Mouse (Mus musculus): ENCODE data around the gene Bcl7b.

Bcl7b gene

DNA sequence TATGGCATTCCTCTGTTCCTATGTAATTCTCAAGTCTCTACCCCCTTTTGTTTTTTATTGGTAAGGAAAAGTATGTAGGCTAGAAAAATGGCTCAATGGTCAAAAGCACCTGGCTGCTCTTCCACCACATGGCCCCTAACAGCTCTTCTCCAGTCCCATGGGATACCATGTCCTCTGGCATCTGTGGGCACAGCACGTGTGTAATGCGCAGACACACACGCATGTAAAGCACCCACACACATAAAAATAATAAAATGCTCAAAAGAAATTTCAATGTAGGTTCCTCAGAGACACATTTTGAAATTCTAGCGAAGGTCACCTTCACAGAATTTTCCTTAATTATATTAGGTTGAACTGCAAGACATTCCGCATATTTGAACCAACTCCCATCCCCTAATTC is 1.4 kb downstream of the Bcl7b start:
- DNase-seq (ENCODE audit: low read depth, low spot score) = no peak

DNA sequence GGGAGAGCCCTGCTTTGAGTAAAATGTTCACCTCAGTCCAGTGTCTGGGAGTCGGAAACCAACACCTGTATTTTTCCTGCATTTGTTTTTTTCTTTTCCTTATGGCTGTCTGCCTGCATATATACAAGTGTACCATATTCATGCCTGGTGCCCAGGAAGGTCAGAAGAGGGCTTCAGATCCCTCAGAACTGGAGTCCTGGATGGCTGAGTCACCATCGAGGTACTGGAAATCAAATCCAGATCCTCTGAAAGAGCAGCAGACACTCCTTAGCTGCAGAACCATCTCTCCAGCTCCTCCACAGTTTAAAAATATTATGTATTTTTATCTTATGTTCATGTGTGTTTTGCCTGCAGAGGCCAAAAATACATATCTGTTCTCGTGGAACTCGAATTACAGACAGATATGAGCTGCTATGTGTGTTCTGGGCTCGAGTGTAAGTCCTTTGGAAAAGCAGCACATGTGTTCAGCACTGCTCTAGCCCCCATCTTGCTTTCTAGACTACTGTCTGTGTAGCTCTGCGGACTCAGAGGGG is 3.7 kb downstream of the Bcl7b start:
- no peak for DNase-seq (ENCODE audit: low read depth, low spot score)

GRCm38 (mm10) chr5:135172986-135173385 is 4.9 kb downstream of the Bcl7b start:
- DNase-seq (ENCODE audit: low read depth, low spot score) = no peak

DNA sequence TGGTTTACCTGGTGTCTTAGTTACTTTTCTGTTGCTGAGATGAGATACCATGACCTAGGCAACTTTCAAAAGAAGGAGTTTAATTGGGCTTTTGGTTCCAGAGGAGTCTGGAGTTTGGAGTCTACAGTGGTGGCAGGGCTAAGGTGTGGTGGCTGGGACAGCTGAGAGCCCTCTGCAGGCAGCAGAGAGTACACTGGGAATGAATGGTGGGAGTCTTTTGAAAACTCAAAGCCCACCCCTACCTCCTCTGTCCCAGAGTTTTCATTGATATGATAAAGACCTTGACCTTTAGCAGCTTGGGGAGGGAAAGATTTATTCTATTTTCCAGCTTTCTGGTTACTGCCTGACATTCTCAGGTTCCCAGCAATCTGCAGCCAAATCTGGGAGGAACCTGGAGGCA is 7.0 kb downstream of the Bcl7b start:
- DNase-seq (ENCODE audit: low read depth, low spot score) = no peak

DNA sequence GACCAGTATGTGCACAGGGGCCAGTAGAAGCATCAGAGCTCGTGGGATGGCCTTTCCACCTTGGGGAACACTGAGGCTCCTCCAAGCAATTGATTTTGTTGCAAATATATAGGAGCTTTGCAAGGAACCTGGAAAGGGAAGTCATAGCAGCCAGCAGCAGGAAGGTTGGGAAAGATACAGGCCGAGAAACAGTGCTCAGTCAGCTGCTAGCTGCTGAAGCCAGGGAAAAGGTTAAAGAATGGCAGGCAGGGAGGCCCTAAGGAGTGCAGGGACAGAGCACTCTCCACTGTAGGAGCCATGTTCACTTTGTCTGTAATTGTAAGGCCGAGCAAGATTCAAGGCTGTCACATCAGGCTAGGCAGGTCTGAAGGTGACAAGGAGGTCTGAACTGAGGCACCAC is 10.4 kb downstream of the Bcl7b start:
- no peak for DNase-seq (ENCODE audit: low read depth, low spot score)

GRCm38 (mm10) chr5:135178996-135179395 is 10.9 kb downstream of the Bcl7b start:
- no peak for DNase-seq (ENCODE audit: low read depth, low spot score)

DNA sequence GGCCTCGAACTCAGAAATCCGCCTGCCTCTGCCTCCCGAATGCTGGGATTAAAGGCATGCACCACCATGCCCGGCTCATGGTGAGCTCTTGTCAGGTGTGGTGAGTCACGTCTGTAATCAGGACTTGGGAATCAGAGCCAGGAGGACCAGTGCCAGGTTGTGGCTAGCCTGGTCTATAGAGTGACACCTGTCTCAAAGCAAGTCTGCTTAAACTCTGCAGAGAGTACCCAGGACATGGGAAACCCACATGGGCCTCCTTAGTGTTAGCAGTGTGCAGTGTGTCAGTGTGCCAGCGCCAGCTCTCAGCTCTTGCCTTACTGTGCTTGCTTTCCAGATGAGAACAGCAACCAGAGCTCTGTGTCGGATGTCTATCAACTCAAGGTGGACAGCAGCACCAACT is 11.5 kb downstream of the Bcl7b start:
- no peak for DNase-seq (ENCODE audit: low read depth, low spot score)

GRCm38 (mm10) chr5:135180796-135181195 is 12.7 kb downstream of the Bcl7b start:
- DNase-seq (ENCODE audit: low read depth, low spot score) = no peak

- DNase-seq (ENCODE audit: low read depth, low spot score) = no peak
These were observed 13.7 kb downstream of the Bcl7b start for GRCm38 (mm10) chr5:135181776-135182175.

DNA sequence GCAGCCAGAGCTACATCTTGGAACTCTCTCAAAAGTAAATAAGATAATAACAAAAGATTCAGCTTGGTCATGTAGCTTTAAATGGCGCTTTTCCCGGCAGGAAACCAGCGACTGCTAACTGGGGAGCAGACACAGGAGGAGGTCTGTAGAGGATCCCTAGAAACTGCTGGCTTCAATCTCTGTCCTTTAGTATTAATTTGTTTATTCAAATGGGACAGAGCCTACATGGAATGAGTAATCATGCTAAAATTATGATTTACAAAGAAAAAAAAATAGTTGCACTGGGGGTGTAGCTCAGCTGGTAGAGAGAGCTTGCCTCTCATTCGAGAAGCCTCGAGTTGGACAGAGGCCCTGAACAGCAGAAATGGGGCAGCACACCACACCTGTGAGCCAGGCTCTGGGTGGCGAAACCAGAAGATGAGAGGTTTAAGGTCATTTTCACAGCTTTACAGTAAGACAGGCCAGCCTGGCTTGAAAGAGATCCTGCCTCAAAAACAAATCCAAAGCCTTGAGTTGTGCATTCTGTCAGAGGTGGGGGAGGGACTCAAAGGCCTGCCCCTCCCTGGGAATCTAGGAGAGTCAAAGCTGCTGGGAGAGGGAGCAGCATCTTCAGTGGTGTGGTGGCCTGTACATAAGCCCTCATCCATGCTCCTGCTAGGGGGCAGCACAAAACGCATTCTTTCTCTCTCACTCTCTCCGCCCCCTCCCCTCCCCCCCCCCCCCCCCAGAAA is 15.2 kb downstream of the Bcl7b start:
- DNase-seq (ENCODE audit: low read depth, low spot score) = no peak

- no peak for DNase-seq (ENCODE audit: low read depth, low spot score)
These were observed 16.9 kb downstream of the Bcl7b start for GRCm38 (mm10) chr5:135185016-135185415.

- no peak for DNase-seq (ENCODE audit: low read depth, low spot score)
These were observed 17.5 kb downstream of the Bcl7b start for GRCm38 (mm10) chr5:135185596-135185995.

- DNase-seq (ENCODE audit: low read depth, low spot score) = peak; percentile 24
These were observed 18.1 kb downstream of the Bcl7b start for GRCm38 (mm10) chr5:135186231-135186620.

DNA sequence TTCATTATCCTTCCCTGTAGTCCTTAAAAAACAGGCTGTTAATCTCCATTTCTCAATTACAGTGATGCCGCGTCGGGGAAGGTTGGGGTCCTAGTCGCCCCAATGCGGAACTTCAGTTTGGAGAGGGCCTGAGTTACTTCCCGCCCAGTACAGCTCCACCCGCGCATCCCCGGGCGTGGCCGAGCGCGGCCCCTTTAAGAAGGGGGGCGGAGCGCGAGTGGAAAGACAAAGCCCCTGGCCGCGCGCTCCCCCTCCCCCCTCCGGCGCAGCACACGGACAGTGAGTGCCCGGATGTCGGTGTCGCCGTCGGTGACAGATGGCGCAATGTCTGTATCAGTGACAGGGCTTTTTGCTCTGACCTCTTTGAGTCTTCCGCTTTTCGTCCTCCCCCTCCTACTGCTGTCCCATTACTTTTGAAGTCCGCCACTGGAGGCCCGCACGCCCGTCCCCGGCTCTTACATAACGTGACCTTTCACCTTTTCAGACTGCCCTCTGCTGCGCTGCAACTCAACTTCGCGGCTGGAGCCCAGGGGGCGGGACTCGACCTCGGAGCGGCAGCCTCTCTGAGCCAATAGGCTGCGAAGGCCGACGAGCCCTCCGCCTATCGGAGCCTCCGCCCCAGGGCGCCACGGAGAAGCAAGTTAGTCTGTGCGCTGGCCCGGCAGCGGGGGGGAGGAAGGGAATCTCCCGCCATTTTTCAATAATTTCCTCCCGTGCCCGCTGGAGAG is 18.7 kb downstream of the Bcl7b start, which contains the start of gene Baz1b:
Gene Baz1b, plus strand, starts transcription at position 644 of the 728 bp plus-strand sequence.
- peak; percentile 99 for DNase-seq (ENCODE audit: low read depth, low spot score)

- no peak for DNase-seq (ENCODE audit: low read depth, low spot score)
These were observed 19.5 kb downstream of the Bcl7b start for GRCm38 (mm10) chr5:135187349-135188213.

GRCm38 (mm10) chr5:135188214-135188554 is 20.1 kb downstream of the Bcl7b start:
- DNase-seq (ENCODE audit: low read depth, low spot score) = no peak

GRCm38 (mm10) chr5:135189281-135190022 is 21.4 kb downstream of the Bcl7b start:
- DNase-seq (ENCODE audit: low read depth, low spot score) = no peak

- peak; percentile 50 for DNase-seq (ENCODE audit: low read depth, low spot score)
These were observed 23.5 kb downstream of the Bcl7b start for GRCm38 (mm10) chr5:135191620-135192019.

GRCm38 (mm10) chr5:135192431-135192830 is 24.3 kb downstream of the Bcl7b start:
- no peak for DNase-seq (ENCODE audit: low read depth, low spot score)

GRCm38 (mm10) chr5:135196367-135196766 is 28.3 kb downstream of the Bcl7b start:
- DNase-seq (ENCODE audit: low read depth, low spot score) = no peak

GRCm38 (mm10) chr5:135202763-135203162 is 34.7 kb downstream of the Bcl7b start:
- DNase-seq (ENCODE audit: low read depth, low spot score) = no peak

Measured in skeletal muscle tissue, adult 2 months (tissue).